Mouse (Mus musculus): ENCODE data around the gene H2afx. TPM values are rescaled to one million over a fixed set of nuclear protein-coding genes. Genes with fewer than 3 reads are reported as not detected.
"Not testable (repeated sequence)": the region's sequence is repeated elsewhere in the genome, so short reads cannot be mapped to it uniquely, and the experiment has no call there.

Gene H2afx
- polyA plus RNA-seq (2015; fragmentation: Nextera tagmentation; extraction: Ambion mirVana), result 252 and 254 TPM in 2 replicates

GRCm38 (mm10) chr9:44334396-44335330 lies at the start of gene H2afx:
Gene H2afx (plus strand): TSS chr9:44334694.
- H3K27ac ChIP-seq, result peak within 1 kb of the TSS; percentile 97
- H3K4me3 ChIP-seq, result peak within 1 kb of the TSS; percentile 76
- peak within 1 kb of the TSS; percentile 73 for H3K4me2 ChIP-seq
- H3K36me3 ChIP-seq, result peaks cover 60% of the 10 kb centered on the region
- peaks cover 15% of the 10 kb centered on the region for H3K4me1 ChIP-seq
- WGBS, result under 1% methylated on average over 91 of the region's 91 CpGs
- no peaks in the 10 kb centered on the region for H3K9me3 ChIP-seq
- H3K27me3 ChIP-seq, result no peaks in the 10 kb centered on the region
- ATAC-seq (ENCODE audit: insufficient number of reproducible peaks, low FRiP score, low TSS enrichment, low read depth), result peak; percentile 95
- peak within 1 kb of the TSS; percentile 98 for H3K9ac ChIP-seq

GRCm38 (mm10) chr9:44286256-44286850 lies 48.1 kb upstream of the H2afx start:
- WGBS, result 9% methylated on average over 5 of the region's 6 CpGs

GRCm38 (mm10) chr9:44287003-44287400 lies 47.5 kb upstream of the H2afx start:
- H3K4me2 ChIP-seq, result peak overlapping the region; percentile 93
- 8% methylated on average over 11 of the region's 11 CpGs for whole genome bisulfite sequencing
- H3K36me3 ChIP-seq, result peaks cover 17% of the 10 kb centered on the region
- peaks cover 26% of the 10 kb centered on the region for H3K4me1 ChIP-seq
- peaks cover 23% of the 10 kb centered on the region; the same call in 1 of the 2 replicates for H3K27me3 ChIP-seq
- H3K9me3 ChIP-seq, result no peaks in the 10 kb centered on the region
- H3K4me3 ChIP-seq, result peak overlapping the region; percentile 64
- no peak overlapping the region for H3K27ac ChIP-seq
- ATAC-seq (ENCODE audit: insufficient number of reproducible peaks, low FRiP score, low TSS enrichment, low read depth), result no peak
- peak overlapping the region; percentile 71 for H3K9ac ChIP-seq

More at GRCm38 (mm10) chr9:44286256-44286850, 48.1 kb upstream of the H2afx start:
- Histone ChIP-seq H3K4me2 (no peak overlapping the region), H3K9me3 (no peaks in the 10 kb centered on the region), H3K4me1 (peaks cover 26% of the 10 kb centered on the region), H3K9ac (no peak overlapping the region), H3K27ac (no peak overlapping the region), H3K4me3 (no peak overlapping the region), H3K27me3 (peaks cover 23% of the 10 kb centered on the region; the same call in 1 of the 2 replicates), H3K36me3 (peaks cover 15% of the 10 kb centered on the region)
- ATAC-seq (ENCODE audit: insufficient number of reproducible peaks, low FRiP score, low TSS enrichment, low read depth), result no peak

- H3K9me3 ChIP-seq, result no peaks in the 10 kb centered on the region
- peaks cover 23% of the 10 kb centered on the region; the same call in 1 of the 2 replicates for H3K27me3 ChIP-seq
- H3K36me3 ChIP-seq, result peaks cover 20% of the 10 kb centered on the region
- peaks cover 26% of the 10 kb centered on the region for H3K4me1 ChIP-seq
- peak overlapping the region; percentile 93 for H3K4me2 ChIP-seq
- H3K27ac ChIP-seq, result no peak overlapping the region
- 2% methylated on average over 47 of the region's 47 CpGs for WGBS
- peak overlapping the region; percentile 64 for H3K4me3 ChIP-seq
- peak overlapping the region; percentile 71 for H3K9ac ChIP-seq
- peak; percentile 31; the same call in 1 of the 2 replicates for ATAC-seq (ENCODE audit: insufficient number of reproducible peaks, low FRiP score, low TSS enrichment, low read depth)
These were observed 47.0 kb upstream of the H2afx start for GRCm38 (mm10) chr9:44287401-44288075.

- no peak within 1 kb of the TSS for H3K27ac ChIP-seq
- H3K27me3 ChIP-seq, result peaks cover 23% of the 10 kb centered on the region; the same call in 1 of the 2 replicates
- H3K9me3 ChIP-seq, result no peaks in the 10 kb centered on the region
- peaks cover 26% of the 10 kb centered on the region for H3K4me1 ChIP-seq
- peak; percentile 12; the same call in 1 of the 2 replicates for ATAC-seq (ENCODE audit: insufficient number of reproducible peaks, low FRiP score, low TSS enrichment, low read depth)
- peak within 1 kb of the TSS; percentile 64 for H3K4me3 ChIP-seq
- H3K36me3 ChIP-seq, result peaks cover 28% of the 10 kb centered on the region
- peak within 1 kb of the TSS; percentile 93 for H3K4me2 ChIP-seq
- peak within 1 kb of the TSS; percentile 71 for H3K9ac ChIP-seq
- 1% methylated on average over 38 of the region's 38 CpGs for WGBS
These were observed 46.2 kb upstream of the H2afx start, which contains the start of gene Abcg4 for GRCm38 (mm10) chr9:44288076-44288958. Gene Abcg4 (minus strand): TSS chr9:44288615.

GRCm38 (mm10) chr9:44288959-44289291 lies 45.6 kb upstream of the H2afx start:
- H3K4me1 ChIP-seq, result peaks cover 26% of the 10 kb centered on the region
- H3K4me3 ChIP-seq, result peak overlapping the region; percentile 64; the same call in 1 of the 2 replicates
- H3K27ac ChIP-seq, result no peak overlapping the region
- WGBS, result 11% methylated on average over 11 of the region's 11 CpGs
- H3K4me2 ChIP-seq, result no peak overlapping the region; the same call in 1 of the 2 replicates
- H3K27me3 ChIP-seq, result peaks cover 23% of the 10 kb centered on the region; the same call in 1 of the 2 replicates
- no peaks in the 10 kb centered on the region for H3K9me3 ChIP-seq
- no peak overlapping the region for H3K9ac ChIP-seq
- ATAC-seq (ENCODE audit: insufficient number of reproducible peaks, low FRiP score, low TSS enrichment, low read depth), result no peak
- peaks cover 34% of the 10 kb centered on the region for H3K36me3 ChIP-seq

GRCm38 (mm10) chr9:44292490-44292889 lies 42.0 kb upstream of the H2afx start:
- Histone ChIP-seq H3K27ac (no peak overlapping the region), H3K4me1 (peaks cover 16% of the 10 kb centered on the region), H3K27me3 (peaks cover 16% of the 10 kb centered on the region; the same call in 1 of the 2 replicates), H3K9me3 (no peaks in the 10 kb centered on the region), H3K4me2 (no peak overlapping the region), H3K4me3 (no peak overlapping the region), H3K9ac (no peak overlapping the region), H3K36me3 (peaks cover 67% of the 10 kb centered on the region)
- no peak for ATAC-seq (ENCODE audit: insufficient number of reproducible peaks, low FRiP score, low TSS enrichment, low read depth)
- 73% methylated on average over 3 of the region's 3 CpGs for WGBS

GRCm38 (mm10) chr9:44300001-44300400 lies 34.5 kb upstream of the H2afx start:
- not testable (repeated sequence) for H3K9me3 ChIP-seq; H3K27me3 ChIP-seq; H3K4me3 ChIP-seq; H3K27ac ChIP-seq; H3K4me2 ChIP-seq; H3K9ac ChIP-seq; ATAC-seq (ENCODE audit: insufficient number of reproducible peaks, low FRiP score, low TSS enrichment, low read depth)
- 98% methylated on average over 3 of the region's 3 CpGs for WGBS
- Histone ChIP-seq H3K4me1 (peaks cover 15% of the 10 kb centered on the region), H3K36me3 (peaks cover 76% of the 10 kb centered on the region)

GRCm38 (mm10) chr9:44305466-44306079 lies 28.9 kb upstream of the H2afx start, which contains the start of gene Hinfp:
Gene Hinfp (minus strand): TSS chr9:44305671.
- H3K9me3 ChIP-seq, result no peaks in the 10 kb centered on the region
- H3K27me3 ChIP-seq, result no peaks in the 10 kb centered on the region
- WGBS, result under 1% methylated on average over 54 of the region's 54 CpGs
- peak within 1 kb of the TSS; percentile 95 for H3K9ac ChIP-seq
- H3K4me3 ChIP-seq, result peak within 1 kb of the TSS; percentile 94
- H3K4me2 ChIP-seq, result peak within 1 kb of the TSS; percentile 75
- H3K36me3 ChIP-seq, result peaks cover 30% of the 10 kb centered on the region
- H3K4me1 ChIP-seq, result peaks cover 16% of the 10 kb centered on the region
- peak; percentile 100 for ATAC-seq (ENCODE audit: insufficient number of reproducible peaks, low FRiP score, low TSS enrichment, low read depth)
- peak within 1 kb of the TSS; percentile 80 for H3K27ac ChIP-seq

GRCm38 (mm10) chr9:44306532-44306931 lies 28.0 kb upstream of the H2afx start:
- no peak overlapping the region for H3K9ac ChIP-seq
- ATAC-seq (ENCODE audit: insufficient number of reproducible peaks, low FRiP score, low TSS enrichment, low read depth), result no peak
- peaks cover 24% of the 10 kb centered on the region for H3K36me3 ChIP-seq
- no peaks in the 10 kb centered on the region for H3K9me3 ChIP-seq
- H3K4me3 ChIP-seq, result no peak overlapping the region
- no peaks in the 10 kb centered on the region for H3K27me3 ChIP-seq
- H3K4me1 ChIP-seq, result peaks cover 22% of the 10 kb centered on the region
- H3K4me2 ChIP-seq, result no peak overlapping the region
- WGBS, result 83% methylated on average over 6 of the region's 6 CpGs
- H3K27ac ChIP-seq, result no peak overlapping the region
